Mouse (Mus musculus): ENCODE measurements around the gene Vac14.

DNA sequence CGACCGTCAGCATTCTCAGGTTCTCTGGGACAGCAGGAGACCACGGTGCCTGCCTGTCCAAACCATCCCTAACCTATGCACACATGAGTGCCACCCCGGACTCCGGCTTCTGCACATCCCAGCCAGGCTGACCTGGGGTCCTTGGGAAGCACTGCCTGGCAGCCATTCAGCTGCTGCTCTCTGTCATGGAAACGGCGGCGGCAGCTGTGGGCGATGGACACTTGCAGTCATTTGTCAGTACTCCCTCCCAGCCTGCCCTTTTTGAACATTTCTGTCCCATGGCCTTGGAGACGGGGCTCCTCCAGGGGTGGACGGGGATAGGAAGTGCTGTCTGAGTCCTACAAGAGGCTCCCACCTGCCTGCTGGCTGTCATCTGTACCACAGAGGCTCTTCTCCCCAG, 90.0 kb downstream of the Vac14 start:
- TF ChIP-seq GATA1 (IDR thresholded peaks at IDR 0.05; ENCODE audit: low read length) (no peak), TAL1 (IDR thresholded peaks at IDR 0.05; ENCODE audit: low read length) (no peak)
